Mouse (Mus musculus) CD4-positive, CD25-positive, alpha-beta regulatory T cell, adult 4 months (primary cell): ENCODE data around the gene Adgrb3. TPM values are rescaled to one million over a fixed set of nuclear protein-coding genes. Genes with fewer than 3 reads are reported as not detected.
"Not testable (repeated sequence)": the region's sequence is repeated elsewhere in the genome, so short reads cannot be mapped to it uniquely, and the experiment has no call there.

Experiments used
- ATAC-seq: one replicate; pipeline ENCODE4 v1.8.0; 2017
- polyA plus RNA-seq, 2 experiments: library from polyadenylated mRNA; unstranded; fragments of 100-300 nt; shearing (Covaris generic); gene quantifications; one replicate each; pipeline ENCODE4 v1.2.1; 2017

Gene Adgrb3
- polyA plus RNA-seq, 2 experiments from 2014 or later = 0.34 TPM; not detected in 1

DNA sequence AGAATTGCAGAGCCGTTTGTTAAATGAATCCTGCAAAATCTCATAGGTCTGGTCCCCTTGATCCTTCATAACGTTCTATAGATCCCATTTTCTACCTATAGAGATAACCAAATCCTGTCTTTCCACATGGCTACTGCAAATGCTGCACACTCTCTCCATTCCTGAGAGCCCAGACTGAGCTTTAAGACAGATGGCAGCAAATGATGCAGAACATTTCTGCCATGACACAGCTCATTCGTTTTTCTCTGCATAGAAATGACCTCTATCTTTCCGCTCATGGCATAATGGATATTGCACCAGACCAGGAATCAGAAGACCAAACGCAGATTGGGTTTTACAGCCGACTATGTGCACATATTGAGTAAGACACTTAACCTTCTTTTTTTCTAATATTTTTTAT lies 84.8 kb downstream of the Adgrb3 start:
- ATAC-seq = no peak

DNA sequence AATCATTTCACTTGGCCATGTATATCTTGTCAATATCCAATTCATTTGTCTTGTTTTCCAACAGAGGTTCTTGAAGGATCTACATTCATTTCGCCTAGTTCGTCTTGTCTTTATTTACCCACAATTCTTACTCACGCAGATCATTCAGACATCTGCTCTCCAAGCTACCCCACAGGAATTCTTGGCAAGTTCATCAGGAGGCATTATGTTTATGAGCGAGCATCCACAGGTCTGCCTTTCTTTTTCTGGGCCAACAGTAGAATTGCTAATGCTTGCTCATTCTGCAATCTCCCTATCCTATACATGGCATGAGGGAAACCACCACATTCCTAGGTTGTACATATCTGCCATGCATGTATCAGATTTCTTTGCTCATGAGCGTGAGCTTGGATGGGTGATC lies 99.7 kb downstream of the Adgrb3 start:
- ATAC-seq = no peak

DNA sequence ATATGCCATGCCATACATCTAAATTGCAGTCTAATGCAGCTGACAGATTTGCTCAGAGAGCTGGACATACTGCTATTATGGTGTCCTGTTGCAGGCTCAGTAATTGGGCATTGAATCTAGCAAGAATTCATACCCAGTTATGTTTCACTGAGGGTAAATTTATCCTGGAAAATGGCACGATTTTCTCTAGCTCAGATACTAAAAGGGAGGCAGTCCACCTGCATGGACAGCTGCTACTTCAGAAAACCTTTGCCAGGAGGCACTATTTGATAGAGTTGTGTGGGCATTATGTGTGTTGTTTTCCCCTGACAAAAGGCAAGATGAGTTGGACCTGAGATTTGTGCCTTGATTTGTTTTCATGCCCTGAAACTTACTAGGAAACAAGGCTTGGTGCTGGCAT lies 118.0 kb downstream of the Adgrb3 start:
- ATAC-seq = no peak

DNA sequence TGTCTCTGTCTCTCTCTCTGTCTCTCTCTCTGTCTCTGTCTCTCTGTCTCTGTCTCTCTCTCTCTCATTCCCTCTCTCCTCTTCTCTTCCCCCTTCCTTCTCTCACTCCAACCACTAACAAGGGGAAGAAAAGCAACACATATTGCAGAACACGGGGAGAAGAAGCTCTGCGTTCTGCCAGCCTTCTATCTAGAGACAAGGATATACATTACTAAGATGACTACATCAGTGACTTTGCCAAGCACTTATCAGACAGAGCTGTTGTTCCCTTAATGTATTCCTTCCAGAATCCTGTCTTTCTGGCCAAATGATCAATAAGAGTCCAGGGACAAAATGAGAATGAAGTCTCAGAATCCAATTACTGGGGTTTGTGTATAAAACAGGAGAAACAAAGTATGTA lies 123.2 kb downstream of the Adgrb3 start:
- no peak for ATAC-seq

DNA sequence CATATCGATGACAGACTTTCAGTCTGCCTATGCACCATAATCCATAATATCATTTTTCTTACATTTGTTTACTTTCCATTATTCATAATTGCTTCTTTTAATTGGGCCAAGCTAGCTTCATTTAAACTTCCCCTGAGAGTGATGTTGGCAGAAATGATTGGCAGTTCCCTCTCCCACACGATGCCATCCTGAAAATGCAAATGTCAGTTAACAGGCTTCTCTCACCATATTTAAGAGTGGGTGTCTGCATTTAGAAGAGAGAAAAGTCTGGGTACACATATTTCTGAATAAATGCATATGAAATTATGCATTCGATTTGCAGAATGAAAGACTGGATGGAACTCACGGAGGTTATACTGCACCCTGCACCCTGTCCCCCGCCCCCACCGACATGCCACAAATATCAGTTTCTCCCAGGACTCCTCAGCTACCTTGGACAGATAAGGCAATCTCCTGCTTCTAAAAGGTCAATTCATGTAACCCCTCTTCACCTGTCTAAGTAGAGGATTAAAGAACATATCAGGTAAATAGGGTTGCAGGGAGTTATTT lies 130.7 kb downstream of the Adgrb3 start:
- ATAC-seq = no peak

DNA sequence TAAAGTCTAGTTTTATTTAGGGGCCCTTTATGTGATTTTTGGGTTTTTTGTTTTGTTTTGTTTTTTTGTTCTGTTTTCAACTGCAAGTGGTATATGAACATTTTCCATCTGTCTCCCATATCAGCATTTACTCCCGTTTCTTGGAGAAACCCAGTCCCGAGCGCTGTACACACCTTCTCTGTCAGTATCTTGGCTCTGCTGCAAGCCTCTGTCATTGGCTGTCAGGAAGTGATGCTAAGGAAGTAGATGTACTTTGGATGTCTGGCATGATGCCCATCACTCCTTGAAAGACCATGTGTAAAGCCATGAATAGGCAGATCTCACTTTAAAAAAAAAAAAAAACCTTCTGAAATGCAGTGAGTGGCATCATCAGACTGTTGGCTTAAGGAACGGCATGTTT lies 132.3 kb downstream of the Adgrb3 start:
- no peak for ATAC-seq

DNA sequence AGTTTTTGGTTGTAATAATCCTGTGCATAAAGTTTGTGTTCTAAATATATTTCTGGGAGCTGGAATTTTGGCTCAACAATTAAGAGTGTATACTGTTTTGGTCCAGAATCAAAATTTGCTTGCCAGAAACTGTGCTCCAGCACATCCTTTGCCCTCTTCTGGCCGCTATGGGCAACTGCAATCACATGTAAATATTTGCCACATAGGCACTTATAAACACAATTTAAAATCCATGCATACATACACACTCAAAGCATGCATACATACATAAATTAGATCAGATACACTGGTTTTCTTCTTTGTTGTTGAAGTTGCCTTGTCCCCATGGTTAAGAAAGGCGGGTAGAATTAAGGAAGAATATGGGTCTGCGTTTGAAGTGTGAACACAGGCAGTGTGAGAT lies 132.7 kb downstream of the Adgrb3 start:
- ATAC-seq = no peak

DNA sequence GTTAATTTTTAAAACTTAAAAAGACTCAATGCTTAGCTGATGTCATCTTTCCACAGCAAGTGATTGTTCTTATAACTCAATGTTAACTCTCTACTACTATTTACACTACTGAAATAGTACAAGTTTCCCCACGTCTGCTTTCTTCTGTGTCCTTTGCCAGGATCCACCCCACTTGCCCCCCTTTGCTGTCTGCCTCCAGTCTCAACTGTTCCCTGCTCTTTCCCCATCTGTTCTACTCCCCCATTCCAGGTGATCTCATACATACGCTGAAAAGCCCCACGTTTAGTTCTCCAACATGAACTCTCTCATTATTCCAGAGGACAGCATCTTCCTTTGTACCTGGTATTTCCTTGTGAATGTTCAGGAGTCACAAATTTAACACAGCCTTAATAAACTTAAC lies 147.4 kb downstream of the Adgrb3 start:
- no peak for ATAC-seq

DNA sequence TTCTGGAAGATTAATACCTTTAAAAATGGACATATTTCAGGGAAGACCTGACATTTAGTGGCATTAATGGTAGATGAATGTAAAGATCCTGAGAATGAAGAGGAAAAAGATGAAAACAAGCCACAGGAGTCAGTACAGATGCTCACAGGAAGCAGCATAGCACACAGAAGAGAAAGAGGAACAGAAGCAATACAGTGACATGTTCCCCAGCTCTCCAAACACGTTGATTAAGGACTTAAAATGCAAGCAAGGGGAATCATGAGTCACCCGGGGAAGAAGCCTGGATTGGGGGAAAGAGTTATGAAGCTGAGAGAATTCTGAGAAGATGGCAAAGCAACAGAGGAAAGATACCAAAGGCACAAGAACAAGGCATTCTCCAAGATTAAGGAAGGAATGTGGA lies 149.9 kb downstream of the Adgrb3 start:
- ATAC-seq = no peak

DNA sequence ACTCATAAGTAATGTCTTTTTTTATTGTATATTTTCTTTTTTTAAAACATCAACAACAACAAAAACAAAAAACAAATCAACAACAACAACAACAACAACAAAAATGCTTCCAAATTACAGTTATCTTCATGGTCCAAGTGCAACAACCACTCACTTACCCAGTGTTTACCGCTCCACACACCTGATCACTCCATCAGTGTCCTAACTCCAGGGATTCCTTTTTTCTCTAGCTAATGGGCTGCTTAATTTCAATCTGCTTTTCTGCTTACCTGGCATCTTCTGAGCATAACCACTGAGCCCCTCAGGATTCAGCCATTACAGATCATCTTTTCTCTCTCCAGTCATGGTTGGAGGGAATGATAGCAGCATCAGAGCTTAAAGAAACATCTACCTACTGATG lies 176.8 kb downstream of the Adgrb3 start:
- ATAC-seq = no peak

DNA sequence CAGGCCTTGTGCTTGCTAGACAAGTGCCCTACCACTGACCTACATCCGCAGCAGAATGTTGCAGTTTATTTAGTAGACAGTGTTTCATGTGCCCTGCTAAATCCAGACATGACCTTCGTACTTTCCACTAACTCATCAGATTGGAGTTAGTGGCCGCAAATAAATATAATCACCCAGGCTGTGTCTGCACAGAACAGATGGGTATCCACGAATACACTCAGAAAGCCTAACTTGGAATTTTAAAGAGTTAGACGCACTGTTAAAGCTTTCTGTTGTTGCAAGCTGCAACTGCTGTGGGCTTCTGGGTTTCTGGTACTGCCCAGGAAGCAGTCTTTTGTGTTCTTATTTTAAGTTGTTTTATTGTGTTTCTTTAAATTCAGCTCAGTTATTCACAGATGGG lies 185.3 kb downstream of the Adgrb3 start:
- ATAC-seq = no peak

DNA sequence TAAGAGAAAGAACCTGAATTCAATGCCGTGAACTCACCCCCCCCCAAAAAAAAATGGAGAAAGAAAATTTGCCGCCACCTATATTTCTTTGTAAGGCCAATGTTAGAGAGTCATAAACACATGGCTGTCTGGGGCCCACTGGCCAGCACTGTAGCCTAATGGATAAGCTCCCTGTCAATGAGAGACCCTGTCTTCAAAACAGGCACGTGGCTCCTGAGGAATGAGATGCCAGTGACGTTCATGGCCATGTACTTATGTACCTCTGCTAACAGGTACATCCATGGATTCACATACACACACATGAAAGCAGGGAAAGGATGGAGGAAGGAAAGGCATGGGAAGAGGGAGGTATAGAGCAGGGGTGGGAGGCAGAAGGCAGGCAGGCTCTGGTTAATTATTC lies 208.0 kb downstream of the Adgrb3 start:
- no peak for ATAC-seq

DNA sequence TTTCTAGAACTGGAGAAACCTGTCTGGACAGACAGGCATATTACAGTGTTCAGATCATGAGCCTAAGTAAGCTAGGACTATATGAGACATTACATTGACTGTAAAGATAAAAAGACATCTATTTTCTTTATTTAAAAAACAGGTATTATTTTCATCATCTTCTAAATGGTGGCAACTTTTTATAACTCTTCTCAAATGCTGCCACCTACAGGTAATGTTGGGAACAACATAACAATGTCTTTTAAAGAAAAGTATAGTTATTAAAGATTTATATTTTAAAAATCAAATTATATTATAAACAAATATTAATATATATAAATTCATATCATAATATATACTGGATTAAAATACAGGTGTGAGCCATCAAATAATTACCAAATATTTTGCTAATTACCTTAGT lies 212.6 kb downstream of the Adgrb3 start:
- no peak for ATAC-seq

DNA sequence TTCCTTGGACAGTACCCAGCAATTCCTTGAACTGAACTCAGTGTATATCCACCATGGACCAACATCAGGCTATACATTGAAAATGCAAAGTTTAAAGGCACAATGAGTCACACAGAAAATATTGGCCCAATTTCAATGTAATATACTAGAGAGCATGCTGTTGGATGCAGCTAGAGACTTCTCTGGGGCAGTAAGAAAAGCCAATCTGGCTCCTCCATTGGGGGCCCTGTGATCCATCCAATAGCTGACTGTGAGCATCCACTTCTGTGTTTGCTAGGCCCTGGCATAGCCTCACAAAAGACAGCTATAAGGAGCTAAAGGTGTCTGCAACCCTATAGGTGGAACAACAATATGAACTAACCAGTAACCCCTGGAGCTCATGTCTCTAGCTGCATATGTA lies 218.7 kb downstream of the Adgrb3 start:
- ATAC-seq = not testable (repeated sequence)

DNA sequence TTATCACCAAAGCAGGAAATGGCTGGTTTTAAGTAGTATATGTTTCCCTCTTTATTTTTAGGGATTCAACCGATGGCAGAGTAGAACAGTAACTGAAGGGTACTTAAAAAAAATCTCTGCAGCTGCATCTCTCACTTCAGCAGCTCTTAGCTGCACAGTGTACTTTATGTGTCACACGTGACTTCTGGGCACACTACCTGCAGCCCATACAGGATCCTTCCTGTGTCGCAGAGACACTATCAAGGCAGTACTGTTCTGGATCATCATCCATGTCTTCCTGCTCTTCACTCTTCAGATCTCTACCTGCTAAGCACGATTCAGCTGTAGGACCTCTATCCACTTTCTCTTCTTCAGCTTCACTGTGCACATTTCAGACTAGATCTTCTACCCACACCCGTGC lies 230.6 kb downstream of the Adgrb3 start:
- ATAC-seq = no peak

DNA sequence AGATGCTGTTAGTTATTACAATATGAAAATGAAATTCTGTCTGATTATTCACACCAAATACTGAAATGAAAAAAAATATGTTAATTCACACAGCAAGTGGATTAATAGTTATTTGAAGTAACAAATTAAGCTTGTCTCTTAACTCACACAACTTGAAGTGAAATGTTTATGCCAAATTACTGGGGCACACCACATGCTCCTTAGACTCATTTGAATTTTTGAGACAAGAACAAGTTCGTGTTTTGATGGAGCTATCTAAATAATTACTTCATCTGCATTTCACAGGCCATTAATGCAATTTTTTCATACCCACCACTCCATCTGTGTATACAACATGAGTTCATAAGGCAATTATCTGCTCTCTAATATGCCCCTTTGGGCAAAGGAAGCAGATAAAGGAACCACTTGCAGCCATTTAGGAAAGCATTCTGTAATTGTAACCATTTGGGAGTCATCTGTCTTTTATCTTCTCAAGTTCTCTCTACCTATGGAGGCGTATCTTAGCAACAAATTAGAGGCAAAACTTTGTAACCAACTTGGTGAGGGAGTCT lies 240.9 kb downstream of the Adgrb3 start:
- ATAC-seq = no peak

DNA sequence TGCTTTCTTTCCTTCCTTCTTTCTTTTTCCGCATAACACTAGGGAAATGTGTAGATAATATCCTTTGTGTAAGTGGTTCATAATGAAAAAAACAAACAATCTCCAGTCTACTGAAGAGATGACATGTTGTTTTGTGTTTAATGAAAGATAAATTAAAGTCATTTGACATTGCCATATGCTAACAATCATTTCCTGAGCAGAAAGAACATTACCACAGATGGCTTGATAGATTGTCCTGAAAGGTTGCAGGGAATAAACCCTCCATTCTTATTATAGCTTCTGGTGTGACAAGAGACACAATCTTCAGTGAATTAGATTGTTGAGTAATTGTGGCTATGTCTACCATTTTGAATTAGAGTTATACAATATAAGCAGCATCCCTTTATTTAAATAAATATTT lies 247.8 kb downstream of the Adgrb3 start:
- no peak for ATAC-seq

DNA sequence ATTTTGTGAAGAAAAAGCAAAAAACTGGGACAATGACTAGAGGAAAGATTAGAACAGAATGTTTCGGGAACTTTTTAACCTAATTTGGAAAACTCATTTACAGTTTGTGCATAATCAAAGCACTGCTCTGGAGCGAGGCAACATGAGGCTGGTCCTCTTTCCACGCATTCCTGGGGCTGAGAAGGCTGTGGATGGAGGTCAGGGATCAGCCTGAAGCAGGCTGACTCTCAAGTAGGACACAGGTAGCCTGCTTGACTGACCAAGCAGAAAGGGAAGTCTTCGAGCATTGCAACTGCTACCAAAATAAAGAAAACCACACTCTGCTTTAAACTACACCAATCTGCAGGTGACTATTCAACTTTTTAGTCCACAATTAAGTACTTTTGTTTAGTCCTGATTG lies 251.7 kb downstream of the Adgrb3 start:
- ATAC-seq = no peak

DNA sequence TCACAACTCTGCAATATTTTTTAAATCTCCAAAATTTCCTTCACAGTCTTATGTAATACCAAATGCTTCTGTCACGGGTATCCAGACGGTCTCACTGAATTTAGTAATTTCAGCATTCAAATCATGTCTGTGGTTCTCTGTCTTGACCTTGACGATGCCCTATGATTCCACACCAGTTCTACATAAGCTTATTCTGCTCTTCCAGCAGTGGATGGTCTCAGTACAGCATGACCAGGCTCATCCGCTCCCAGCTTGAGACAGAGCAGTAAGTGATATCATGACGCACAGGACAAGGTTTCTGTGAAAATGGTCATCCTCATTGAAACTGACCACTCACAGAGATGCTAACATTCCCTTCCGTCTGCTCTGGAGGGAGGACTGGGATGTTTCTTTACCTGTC lies 252.9 kb downstream of the Adgrb3 start:
- ATAC-seq = no peak

DNA sequence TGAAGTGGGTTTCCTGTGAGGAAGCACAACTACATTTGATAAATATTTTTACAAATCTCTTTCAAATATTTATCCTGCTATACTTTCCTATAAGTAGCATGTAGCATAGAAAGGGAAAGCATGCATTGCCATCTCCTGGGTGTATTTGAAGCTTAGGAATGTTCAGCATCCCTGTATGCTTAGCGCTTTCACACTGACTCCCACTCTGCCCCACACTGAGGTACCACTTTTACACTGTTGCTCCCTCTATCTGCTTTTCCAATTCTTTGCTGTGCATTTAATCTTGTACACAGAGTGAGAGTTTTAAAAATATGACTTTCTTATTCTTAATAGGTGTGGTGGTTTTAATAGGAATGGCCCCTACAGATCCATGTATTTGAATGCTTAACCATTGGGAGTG lies 261.4 kb downstream of the Adgrb3 start:
- ATAC-seq = no peak

DNA sequence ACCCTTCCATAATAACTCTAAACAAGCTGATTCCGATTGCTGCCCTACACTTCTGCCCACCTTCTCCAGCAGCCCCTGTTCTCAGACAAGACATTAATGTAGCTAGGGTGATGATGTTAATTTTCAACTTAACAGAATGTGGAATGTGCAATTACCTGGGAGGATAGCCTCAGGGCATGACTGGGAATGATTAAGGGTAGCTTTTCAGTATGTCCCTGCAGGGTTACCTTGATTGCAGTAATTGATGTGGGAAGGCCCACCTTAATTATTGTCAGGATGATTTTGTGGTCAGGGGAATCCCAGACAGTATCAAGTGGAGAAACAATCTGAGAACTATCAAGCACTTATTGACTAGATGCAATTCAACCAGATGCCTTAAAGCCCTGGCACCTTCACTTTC lies 283.4 kb downstream of the Adgrb3 start:
- no peak for ATAC-seq

DNA sequence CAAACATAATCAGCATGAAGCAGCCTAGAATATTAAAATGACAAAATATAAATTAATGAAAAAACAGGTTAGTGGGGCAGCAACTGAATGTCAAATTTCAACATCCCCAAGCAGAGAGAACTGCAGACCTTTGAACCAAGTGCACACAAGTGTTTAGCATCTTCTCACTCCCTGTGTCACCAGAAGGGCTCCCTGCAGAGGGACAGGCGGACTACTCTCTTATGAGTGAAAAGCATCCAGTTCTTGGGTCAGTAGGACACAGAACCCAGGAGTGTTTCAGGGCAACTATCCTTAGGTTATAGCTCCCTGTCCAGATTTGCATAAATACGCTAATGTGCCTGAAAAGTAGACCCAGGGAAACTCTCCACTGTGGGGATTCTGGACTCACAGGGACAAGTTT lies 285.6 kb downstream of the Adgrb3 start:
- no peak for ATAC-seq

DNA sequence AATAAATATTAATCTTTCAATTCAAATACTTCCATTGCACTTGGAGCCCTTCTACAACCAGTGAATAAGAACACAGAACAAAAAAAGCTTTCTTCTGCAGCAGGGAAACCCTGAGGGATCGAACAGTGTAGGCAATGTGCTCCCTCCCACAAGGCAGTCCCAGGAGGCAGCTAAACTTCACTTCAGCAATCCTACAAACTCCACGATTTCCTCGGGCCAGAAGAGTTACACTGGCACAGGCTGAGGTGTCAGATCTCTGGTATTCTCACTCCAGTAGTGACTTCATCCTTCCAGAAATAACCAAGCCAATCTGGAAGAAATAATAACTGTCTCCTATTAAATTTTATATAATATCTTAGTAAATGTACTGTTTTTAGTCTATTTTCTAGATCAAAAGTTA lies 286.6 kb downstream of the Adgrb3 start:
- ATAC-seq = no peak

DNA sequence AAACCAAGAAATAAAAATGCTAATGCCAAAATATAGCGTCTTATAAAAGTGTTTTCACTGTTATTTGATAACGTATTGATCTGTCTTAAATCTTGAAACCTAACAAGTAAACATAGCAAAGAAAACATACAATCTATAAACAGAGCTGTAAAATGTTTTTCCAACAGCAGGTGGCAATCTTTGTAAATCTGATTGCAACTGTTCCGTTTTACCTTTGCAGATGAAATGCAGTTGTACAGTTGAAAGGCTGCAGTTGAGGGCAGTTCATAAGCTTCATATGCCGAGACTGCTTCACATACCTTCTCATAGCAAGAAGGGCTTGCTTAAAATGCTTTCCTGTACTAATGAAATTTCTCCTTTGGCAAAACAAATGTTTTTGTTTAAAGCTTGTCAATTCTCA lies 302.5 kb downstream of the Adgrb3 start:
- no peak for ATAC-seq

DNA sequence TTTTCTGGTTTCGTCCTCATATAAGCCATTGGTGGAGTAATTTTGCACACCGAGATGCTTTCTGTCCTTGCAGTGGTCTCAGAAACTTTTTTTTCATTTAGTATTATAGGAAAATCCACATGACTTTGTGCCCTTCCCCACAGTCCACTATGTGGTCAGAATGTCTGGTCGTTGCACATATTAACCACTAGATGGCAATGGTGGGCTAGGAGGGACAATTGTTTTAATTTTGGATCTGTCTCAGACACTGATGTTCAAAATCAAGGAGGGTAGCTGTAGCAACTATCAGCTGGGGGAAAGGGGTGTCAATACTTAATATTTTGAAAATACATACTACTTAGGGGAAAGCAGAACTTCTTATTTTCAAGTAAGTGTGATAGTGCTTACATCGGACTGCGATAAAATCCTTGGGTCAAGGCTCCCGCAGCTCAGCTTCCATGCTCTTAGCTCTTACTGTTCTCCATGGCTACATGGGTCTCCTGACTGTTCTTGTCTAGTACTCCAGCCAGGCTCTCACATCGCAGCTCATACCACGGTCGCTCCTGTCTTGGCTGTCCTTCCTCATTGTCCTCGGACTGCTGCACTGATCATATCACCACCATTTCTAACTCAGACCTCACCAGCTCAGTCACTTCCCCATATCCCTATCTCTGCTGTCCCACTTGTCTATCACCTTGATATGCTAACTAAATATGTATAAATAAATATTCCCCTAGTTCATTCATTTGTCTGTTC lies 319.0 kb downstream of the Adgrb3 start:
- ATAC-seq = no peak
